Mouse (Mus musculus) lung, postnatal 14 days (tissue): ENCODE data around the gene Wbp1.

ENCODE experiments used
- DNase-seq: peaks from one replicate; pipeline ENCODE4 v3.0.0; 2021

The Wbp1 gene

DNA sequence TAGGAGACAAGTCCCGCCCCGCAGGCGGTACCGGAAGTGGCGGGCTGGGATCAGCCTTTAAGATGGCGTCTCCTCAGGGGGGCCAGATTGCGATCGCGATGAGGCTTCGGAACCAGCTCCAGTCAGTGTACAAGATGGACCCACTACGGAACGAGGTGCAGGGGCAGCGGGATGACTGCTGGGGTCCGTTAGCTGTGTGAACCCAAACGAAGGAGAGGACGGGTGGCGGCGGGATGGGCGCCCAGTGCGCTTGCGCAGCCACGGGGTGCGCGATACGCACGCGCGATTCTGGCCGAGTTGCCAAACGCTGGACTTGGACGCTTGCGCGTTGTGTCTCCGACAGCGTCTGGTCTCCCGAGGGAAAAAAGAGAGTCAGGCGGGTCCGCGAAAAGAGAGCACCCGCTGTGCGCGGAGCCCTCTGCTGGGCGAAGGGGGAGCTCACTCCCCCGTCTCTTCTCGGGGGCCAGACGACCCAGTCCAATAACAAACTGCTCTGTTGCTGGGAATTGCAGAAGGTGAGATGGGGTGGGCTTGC lies 43.0 kb downstream of the Wbp1 start:
- DNase-seq, result peak; percentile 100

DNA sequence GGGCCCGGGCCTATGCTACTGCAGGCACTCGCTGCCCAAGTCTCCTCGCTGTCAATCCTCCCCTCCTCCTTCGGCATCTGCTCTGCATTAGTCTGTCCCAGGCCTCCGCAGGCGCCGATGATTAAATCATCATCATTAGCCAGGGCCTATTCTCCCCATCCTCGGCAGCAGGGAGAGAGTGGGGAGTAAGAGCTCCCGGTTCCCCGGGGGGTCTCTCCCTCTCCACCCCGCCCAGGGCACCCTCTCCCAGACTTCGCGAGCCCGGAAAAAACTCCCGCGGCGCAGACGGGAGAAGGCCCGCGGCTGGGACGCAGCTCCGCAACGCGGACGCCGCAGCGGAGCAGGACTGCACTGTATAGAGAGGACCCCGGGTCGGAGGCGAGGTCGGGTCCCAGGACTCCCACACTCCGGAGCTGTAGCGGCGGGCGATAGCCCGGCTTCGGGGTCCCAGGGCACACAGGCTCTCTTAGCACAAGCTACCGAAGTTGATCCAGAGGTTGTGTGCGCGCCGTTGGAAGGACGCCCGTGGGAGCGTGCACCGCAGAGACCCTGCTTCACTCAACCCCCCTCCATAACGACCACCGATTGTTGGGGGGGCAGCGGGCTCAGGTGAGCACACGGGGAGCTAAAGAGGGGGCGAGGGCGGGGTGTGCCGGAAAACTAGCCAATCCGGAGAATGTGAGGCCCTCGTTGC lies 43.6 kb downstream of the Wbp1 start, which contains the start of gene Pcgf1:
Gene Pcgf1, plus strand, starts transcription at position 240 of the 694 bp plus-strand sequence.
- peak; percentile 24 for DNase-seq

DNA sequence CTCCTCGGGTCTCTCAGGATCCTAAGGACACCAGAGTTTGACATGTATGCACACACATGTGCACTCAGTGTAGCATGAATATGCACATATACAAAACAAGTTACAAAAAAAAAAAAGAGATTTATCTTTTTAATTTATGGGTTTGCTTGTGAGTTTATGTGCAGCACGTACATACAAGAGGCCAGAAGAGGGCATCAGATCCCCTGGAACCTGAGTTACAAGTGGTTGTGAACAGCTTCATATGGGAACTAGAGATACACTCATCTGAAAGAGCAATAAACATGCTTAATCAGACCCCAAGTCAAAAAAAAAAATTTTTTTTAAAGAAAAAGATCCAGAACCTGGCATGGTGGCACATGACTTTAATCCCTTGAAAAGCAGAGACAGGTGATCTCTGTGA lies 46.4 kb downstream of the Wbp1 start:
- DNase-seq, result no peak

DNA sequence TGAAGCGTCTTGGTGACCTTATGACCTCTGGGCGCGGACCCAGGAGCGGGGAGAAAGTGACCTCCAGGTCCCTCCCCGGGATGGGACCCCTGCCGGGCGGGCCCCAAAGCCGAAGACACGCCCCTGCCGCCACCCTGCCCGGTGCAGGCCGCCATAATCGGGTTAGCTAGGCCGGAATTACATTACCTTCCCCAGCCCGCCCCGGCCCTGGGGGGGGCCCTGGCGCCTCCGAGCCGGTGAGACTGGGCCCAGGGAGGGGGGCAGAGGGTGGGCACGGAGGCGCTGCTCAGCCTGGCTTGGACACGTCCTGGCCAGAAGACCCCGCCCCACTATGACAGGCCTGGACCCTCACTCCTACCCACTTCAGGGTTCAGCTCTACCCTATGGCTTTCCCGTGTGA lies 50.1 kb downstream of the Wbp1 start:
- no peak for DNase-seq

DNA sequence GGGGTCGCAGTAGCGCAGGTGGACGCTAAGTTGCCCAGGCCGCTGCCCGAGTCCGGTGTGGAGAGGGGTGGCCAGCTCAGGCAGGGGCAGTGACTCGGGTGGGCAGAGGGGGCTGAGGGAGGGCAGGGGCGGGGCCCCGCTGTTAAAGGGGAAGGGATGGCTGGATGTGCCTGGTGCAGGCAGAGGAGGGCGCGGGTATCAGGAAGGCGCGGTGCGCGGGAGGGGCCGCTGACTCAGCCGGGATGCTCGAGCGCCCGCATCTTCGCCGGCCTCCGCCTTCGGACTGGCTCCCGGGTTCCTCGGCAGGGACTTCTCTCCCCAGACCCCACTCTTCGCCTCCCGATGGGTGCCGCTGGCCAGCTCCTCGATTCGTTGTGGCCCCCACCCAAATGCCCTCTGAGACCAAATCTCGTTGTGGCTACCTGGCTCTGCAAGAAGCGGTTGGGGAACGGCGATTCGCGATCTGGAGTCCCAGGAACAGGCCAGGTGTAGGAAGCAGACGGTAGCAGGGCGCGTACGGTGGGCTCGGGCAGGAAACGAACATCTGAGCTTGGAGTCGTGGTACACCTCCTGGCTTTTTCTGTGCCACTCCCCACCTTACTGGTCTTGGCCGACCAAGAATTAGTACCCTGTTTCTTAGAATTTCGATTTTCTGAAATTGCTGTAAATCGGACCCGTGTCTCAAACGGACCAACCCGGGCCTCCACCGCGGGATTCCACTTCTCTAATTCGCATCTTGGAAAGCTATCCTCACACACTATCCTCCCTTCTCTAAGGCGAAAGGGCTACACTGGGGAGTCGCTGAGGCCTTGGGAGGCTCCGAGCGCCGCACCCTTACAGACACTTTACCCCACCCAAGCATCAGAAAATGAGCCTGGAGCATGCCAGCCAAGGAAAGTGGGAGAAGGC lies 50.8 kb downstream of the Wbp1 start:
- DNase-seq, result peak; percentile 18

DNA sequence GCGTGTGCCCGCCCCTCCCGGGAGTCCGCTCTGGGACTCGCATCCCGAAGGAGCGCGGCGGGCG lies 51.3 kb downstream of the Wbp1 start, which contains the start of gene Tlx2:
Gene Tlx2, minus strand, starts transcription at position 47 of the 64 bp plus-strand sequence.
- DNase-seq, result no peak

DNA sequence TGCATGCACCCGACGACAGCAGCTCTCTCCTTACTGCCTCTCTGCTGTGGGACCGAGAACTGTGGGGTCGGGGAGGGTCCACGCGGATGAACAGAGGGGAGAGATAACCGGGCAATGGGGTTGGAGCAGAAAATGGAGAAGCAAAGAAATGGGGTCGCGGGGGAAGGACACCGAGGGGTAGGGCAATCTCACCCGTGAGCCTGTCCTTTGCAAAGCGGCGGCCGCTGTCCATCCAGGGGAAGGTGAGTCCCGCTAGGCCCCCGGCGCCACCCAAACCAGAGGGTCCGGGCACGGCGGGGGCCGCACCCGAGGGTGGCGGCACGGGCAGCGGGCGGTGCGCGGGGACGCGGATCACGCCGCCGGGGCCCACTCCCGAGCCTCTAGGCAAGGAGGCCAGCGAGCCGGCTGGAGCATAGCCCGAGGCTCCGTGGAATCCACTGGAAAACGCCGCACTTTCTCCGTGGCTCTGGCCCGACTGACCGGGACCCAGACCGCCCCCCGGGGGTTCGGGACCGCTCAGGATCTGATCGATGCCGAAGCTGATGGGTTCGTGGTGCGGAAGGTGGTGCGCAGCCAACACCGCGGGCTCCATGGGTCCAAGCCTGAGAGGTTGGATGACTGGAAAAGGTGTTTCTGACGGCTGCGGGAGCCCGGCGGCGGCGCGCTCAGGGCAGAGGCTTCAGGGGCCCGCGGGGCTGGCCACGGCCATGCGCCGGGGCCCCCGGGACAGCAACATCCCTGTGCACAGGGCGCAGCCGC lies 51.7 kb downstream of the Wbp1 start:
- no peak for DNase-seq
